Comparison of ENCODE assay signal across 8 mouse cellular contexts in the genomic region with DNA sequence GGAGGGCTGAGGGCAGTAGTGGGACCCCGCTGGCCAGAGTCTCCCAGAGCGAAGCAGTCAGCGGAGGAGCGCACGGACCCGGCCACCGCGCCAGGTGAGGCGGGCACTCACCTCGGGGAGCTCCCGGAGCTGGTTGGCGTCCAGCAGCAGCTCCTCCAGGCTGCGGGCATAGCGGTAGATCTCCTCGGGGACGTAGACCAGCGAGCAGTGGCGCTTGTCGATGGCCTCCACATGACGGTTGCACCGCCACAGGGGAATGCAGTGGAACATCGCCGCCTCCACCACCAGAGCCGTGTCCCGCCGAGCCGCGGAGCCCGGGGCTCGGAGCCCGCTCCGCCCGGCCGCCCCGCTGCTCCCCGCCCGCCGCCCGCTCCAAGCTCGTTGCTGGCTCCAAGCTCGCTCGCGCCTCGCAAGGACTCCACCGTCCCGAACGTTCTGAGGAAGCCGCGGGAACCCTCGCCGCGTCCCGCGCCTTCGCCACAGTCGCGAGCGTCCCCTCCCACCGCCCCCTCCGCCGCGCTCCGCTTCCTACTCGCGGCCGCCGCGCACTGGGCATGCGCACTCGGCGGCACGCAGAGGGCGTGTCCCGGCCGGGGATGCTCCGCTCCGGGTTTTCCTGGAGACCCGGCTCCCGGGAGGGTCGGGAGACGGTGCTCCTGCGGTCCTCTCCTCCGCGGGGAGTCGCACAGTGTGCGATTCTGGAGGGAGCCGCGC. TPM values are rescaled to one million over a fixed set of nuclear protein-coding genes. Genes with fewer than 3 reads are reported as not detected.
DNase-seq lines count a peak whose midpoint lies in the region; ATAC-seq and TF ChIP-seq lines count a peak whose summit lies in the region.

TSS of gene Lrrc1 (minus strand) at position 517 of the 714 bp plus-strand sequence.

- TF ChIP-seq CTCF in heart, adult 2 months (IDR thresholded peaks at IDR 0.05): no peak

- no peak for TF ChIP-seq EP300 in heart, adult 2 months (IDR thresholded peaks at IDR 0.05; ENCODE audit: insufficient read depth, low read depth, low read length)

- peaks cover 28% of the 10 kb centered on the region for H3K4me1 ChIP-seq in embryonic facial prominence, embryonic 13.5 days
- no peaks in the 10 kb centered on the region for H3K4me1 ChIP-seq in heart, adult 2 months (ENCODE audit: control insufficient read depth, insufficient read depth, low read length)
- H3K4me1 ChIP-seq in limb, embryonic 13.5 days: peaks cover 29% of the 10 kb centered on the region
- H3K4me1 ChIP-seq in midbrain, embryonic 16.5 days (ENCODE audit: control insufficient read depth, insufficient read depth, low read length): peaks cover 18% of the 10 kb centered on the region

- peak within 1 kb of the TSS; percentile 87 for H3K9ac ChIP-seq in embryonic facial prominence, embryonic 13.5 days
- H3K9ac ChIP-seq in heart, adult 2 months (ENCODE audit: low read depth, low read length): peak within 1 kb of the TSS; percentile 90
- peak within 1 kb of the TSS; percentile 83 for H3K9ac ChIP-seq in limb, embryonic 13.5 days
- peak within 1 kb of the TSS; percentile 81 for H3K9ac ChIP-seq in midbrain, embryonic 16.5 days (ENCODE audit: low read depth, low read length)

- H3K9me3 ChIP-seq in embryonic facial prominence, embryonic 13.5 days: no peaks in the 10 kb centered on the region
- H3K9me3 ChIP-seq in limb, embryonic 13.5 days: no peaks in the 10 kb centered on the region
- no peaks in the 10 kb centered on the region for H3K9me3 ChIP-seq in midbrain, embryonic 16.5 days (replicated peaks; ENCODE audit: control insufficient read depth, low read length, poor library complexity, severe bottlenecking)

- no peaks in the 10 kb centered on the region for H3K36me3 ChIP-seq in embryonic facial prominence, embryonic 13.5 days
- H3K36me3 ChIP-seq in heart, adult 2 months (ENCODE audit: control insufficient read depth, insufficient read depth, low read length): no peaks in the 10 kb centered on the region
- H3K36me3 ChIP-seq in limb, embryonic 13.5 days: no peaks in the 10 kb centered on the region
- H3K36me3 ChIP-seq in midbrain, embryonic 16.5 days (ENCODE audit: control insufficient read depth, insufficient read depth, low read length): no peaks in the 10 kb centered on the region

- peak within 1 kb of the TSS; percentile 78 for H3K4me3 ChIP-seq in embryonic facial prominence, embryonic 13.5 days
- peak within 1 kb of the TSS; percentile 89 for H3K4me3 ChIP-seq in heart, adult 2 months
- peak within 1 kb of the TSS; percentile 74 for H3K4me3 ChIP-seq in limb, embryonic 13.5 days
- H3K4me3 ChIP-seq in midbrain, embryonic 16.5 days (ENCODE audit: low read depth, low read length): peak within 1 kb of the TSS; percentile 90

- H3K27ac ChIP-seq in embryonic facial prominence, embryonic 13.5 days: peak within 1 kb of the TSS; percentile 90
- H3K27ac ChIP-seq in heart, adult 2 months: peak within 1 kb of the TSS; percentile 69
- H3K27ac ChIP-seq in limb, embryonic 13.5 days: peak within 1 kb of the TSS; percentile 77
- peak within 1 kb of the TSS; percentile 75 for H3K27ac ChIP-seq in midbrain, embryonic 16.5 days (ENCODE audit: low read length)

- H3K27me3 ChIP-seq in embryonic facial prominence, embryonic 13.5 days: no peaks in the 10 kb centered on the region
- H3K27me3 ChIP-seq in heart, adult 2 months (ENCODE audit: control insufficient read depth, insufficient read depth, low read length): no peaks in the 10 kb centered on the region
- H3K27me3 ChIP-seq in limb, embryonic 13.5 days: no peaks in the 10 kb centered on the region
- peaks cover 3% of the 10 kb centered on the region; the same call in 1 of the 2 replicates for H3K27me3 ChIP-seq in midbrain, embryonic 16.5 days (ENCODE audit: control insufficient read depth, insufficient read depth, low read depth, low read length)

- 0% methylated on average over 86 of the region's 88 CpGs for WGBS in embryonic facial prominence, embryonic 13.5 days
- WGBS in heart, adult 2 months: under 1% methylated on average over 86 of the region's 88 CpGs
- under 1% methylated on average over 78 of the region's 88 CpGs for WGBS in limb, embryonic 13.5 days
- under 1% methylated on average over 78 of the region's 88 CpGs for WGBS in midbrain, embryonic 16.5 days

- TF ChIP-seq POLR2A in heart, adult 2 months (IDR thresholded peaks at IDR 0.05; ENCODE audit: insufficient read depth, low read depth, low read length): peak; percentile 46; the same call in 1 of the 2 replicates

- intact Hi-C loops in heart, adult 2 months (cut with DNase I): loop anchor here (5.0 kb wide), 3 partner anchors 82 to 208 kb away; partner anchors contain the start of gene Gclc

- peak; percentile 90 for ATAC-seq in embryonic facial prominence, embryonic 13.5 days (ENCODE audit: insufficient number of reproducible peaks, insufficient read depth, low FRiP score, low TSS enrichment, low read depth)
- ATAC-seq in limb, embryonic 13.5 days (ENCODE audit: low FRiP score, low read depth): peak; percentile 91
- ATAC-seq in midbrain, embryonic 16.5 days: peak; percentile 91

- H3K79me2 ChIP-seq in heart, adult 2 months (replicated peaks; ENCODE audit: control insufficient read depth, insufficient read depth, low read length): no peaks in the 10 kb centered on the region

- peak; percentile 89 for DNase-seq in 3134 (ENCODE audit: extremely low read depth, insufficient read length, low spot score)
- DNase-seq in adrenal gland, postnatal 36 days: peak; percentile 91 to 93
- DNase-seq in heart, adult 2 months: peak; percentile 92 to 95
- peak; percentile 81 to 85 for DNase-seq in kidney, adult 8-10 months
- peak; percentile 72 to 77 for DNase-seq in spleen, postnatal 36 days (ENCODE audit: low spot score in 2 of 2)

- peak within 1 kb of the TSS; percentile 98 for H3K4me2 ChIP-seq in embryonic facial prominence, embryonic 13.5 days
- H3K4me2 ChIP-seq in limb, embryonic 13.5 days (replicated peaks): peak within 1 kb of the TSS; percentile 98
- peak within 1 kb of the TSS; percentile 95 for H3K4me2 ChIP-seq in midbrain, embryonic 16.5 days (ENCODE audit: low read length)

RNA-seq across cellular contexts. Expression of gene Lrrc1, which starts in this region (rescaled TPM):
- total RNA-seq in adrenal gland, postnatal 36 days (2021): 10 to 100 TPM; 12.8 to 15.1 TPM
- 15.7 and 16.5 TPM in 2 replicates for polyA plus RNA-seq in embryonic facial prominence, embryonic 13.5 days (2015; fragmentation: Nextera tagmentation; extraction: Ambion mirVana)
- total RNA-seq in heart, adult 2 months (2021): 10 to 100 TPM; 13.3 to 13.8 TPM
- polyA plus RNA-seq in heart, adult 2 months (2012; rRNA removed): 21.5 and 26.6 TPM in 2 replicates
- polyA plus RNA-seq in limb, embryonic 13.5 days (2015; fragmentation: Nextera tagmentation; extraction: Ambion mirVana): 11.0 and 12.2 TPM in 2 replicates
- polyA plus RNA-seq in midbrain, embryonic 16.5 days (2015; fragmentation: Nextera tagmentation; extraction: Ambion mirVana): 5.4 and 6.2 TPM in 2 replicates

Comparison
In these comparisons a context has a peak if more than half of its experiments do, and no peak if none do; other contexts are left out.
1. Peak in every context shown above with its lines: DNase-seq, ATAC-seq, H3K4me3 ChIP-seq and H3K27ac ChIP-seq.